Mouse (Mus musculus) E14TG2a.4 (cell line): Measurements from ENCODE around the gene Tgfbrap1.

ENCODE experiments used
- CTCF ChIP-seq: conservative IDR thresholded peaks from 2 replicates; pipeline ENCODE4 v1.5.1; 2014; ENCODE audit warnings: low read length
- NANOG ChIP-seq: IDR thresholded peaks from 2 replicates; pipeline ENCODE4 v1.6.1; 2014; ENCODE audit warnings: borderline replicate concordance, low read length, mixed read lengths
- POU5F1 ChIP-seq: IDR thresholded peaks from 2 replicates; pipeline ENCODE4 v1.6.1; 2014; ENCODE audit warnings: low read length, borderline replicate concordance

- no peak for TF ChIP-seq CTCF
- TF ChIP-seq NANOG: no peak
- no peak for TF ChIP-seq POU5F1
Measured at GRCm38 (mm10) chr1:43092056-43093015, 6.1 kb downstream of the Tgfbrap1 start.
